Mouse (Mus musculus) forebrain, embryonic 10.5 days (tissue): ENCODE measurements around the gene Pou5f1. TPM values are rescaled to one million over a fixed set of nuclear protein-coding genes. Genes with fewer than 3 reads are reported as not detected.
A peak's percentile ranks its signal among the peaks of the same experiment; 100 is the strongest.

Source experiments
- DNase-seq: peaks from one replicate; pipeline ENCODE4 v3.0.0-alpha.2; 2017; ENCODE audit warnings: low spot score; ENCODE audit errors: extremely low spot score
- H3K27ac ChIP-seq: fragments of 300-500 bp; sonication (generic); 2 replicates; pipeline ENCODE4 v1.5.1; 2016; ENCODE audit warnings: mild to moderate bottlenecking
- H3K27me3 ChIP-seq: fragments of 300-500 bp; sonication (generic); 2 replicates; pipeline ENCODE4 v1.6.1; 2016; ENCODE audit warnings: mild to moderate bottlenecking; ENCODE audit not compliant: poor library complexity, severe bottlenecking
- H3K36me3 ChIP-seq: fragments of 300-500 bp; sonication (generic); replicated peaks from 2 replicates; pipeline ENCODE4 v1.6.1; 2016; ENCODE audit warnings: mild to moderate bottlenecking, moderate library complexity
- H3K4me1 ChIP-seq: fragments of 300-500 bp; sonication (generic); 2 replicates; pipeline ENCODE4 v1.6.1; 2016
- H3K4me3 ChIP-seq: fragments of 300-500 bp; sonication (generic); 2 replicates; pipeline ENCODE4 v1.5.1; 2016; ENCODE audit warnings: mild to moderate bottlenecking, moderate library complexity
- H3K9me3 ChIP-seq: fragments of 300-500 bp; sonication (generic); 2 replicates; pipeline ENCODE4 v1.6.1; 2016; ENCODE audit warnings: mild to moderate bottlenecking, moderate library complexity
- WGBS: fragments of 180-500 bp; shearing (Covaris S2); methylation state at CpG from one replicate; pipeline ENCODE4 v1.1.7; 2016; 5-methylcytosine and 5-hydroxymethylcytosine counted together
- polyA plus RNA-seq: library from polyadenylated mRNA; unstranded; fragments of >200 nt; fragmentation: Nextera tagmentation; extraction: Ambion mirVana; gene quantifications from 2 replicates; pipeline ENCODE4 v1.2.1, GENCODE M21; 2016

Gene Pou5f1
- polyA plus RNA-seq, 1 experiment from 2014 or later: 0.12 TPM

DNA sequence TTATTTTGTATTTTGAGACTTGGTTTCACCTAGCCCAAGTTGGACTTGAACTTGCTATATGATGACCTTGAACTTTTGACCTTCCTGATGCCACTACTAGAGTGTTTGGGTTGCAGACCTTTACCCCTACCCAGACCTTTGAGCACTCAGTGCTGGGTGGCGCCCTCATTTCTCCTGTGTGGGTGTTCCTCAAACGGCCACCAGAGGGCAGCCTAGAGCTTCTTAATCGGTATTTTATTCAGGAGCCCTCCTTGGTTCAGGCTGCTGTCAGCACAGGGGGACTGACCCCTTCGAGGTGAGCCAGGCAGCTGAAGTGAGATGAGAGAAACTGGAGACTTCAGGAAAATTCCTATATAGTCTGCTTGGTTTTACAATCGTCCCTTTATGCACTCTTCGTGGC, 38.9 kb downstream of the Pou5f1 start:
- Histone ChIP-seq H3K36me3 (no peaks in the 10 kb centered on the region), H3K27ac (no peak overlapping the region), H3K9me3 (no peaks in the 10 kb centered on the region), H3K27me3 (no peaks in the 10 kb centered on the region), H3K4me1 (peaks cover 28% of the 10 kb centered on the region), H3K4me3 (no peak overlapping the region)
- whole genome bisulfite sequencing: 35% methylated on average over 6 of the region's 6 CpGs
- peak; percentile 62 for DNase-seq

- DNase-seq: no peak
- Histone ChIP-seq H3K4me3 (no peak overlapping the region), H3K36me3 (no peaks in the 10 kb centered on the region), H3K27ac (no peak overlapping the region), H3K9me3 (no peaks in the 10 kb centered on the region), H3K4me1 (peaks cover 28% of the 10 kb centered on the region), H3K27me3 (no peaks in the 10 kb centered on the region)
- WGBS: 53% methylated on average over 2 of the region's 2 CpGs
These were observed 41.6 kb downstream of the Pou5f1 start for GRCm38 (mm10) chr17:35547465-35547864.

DNA sequence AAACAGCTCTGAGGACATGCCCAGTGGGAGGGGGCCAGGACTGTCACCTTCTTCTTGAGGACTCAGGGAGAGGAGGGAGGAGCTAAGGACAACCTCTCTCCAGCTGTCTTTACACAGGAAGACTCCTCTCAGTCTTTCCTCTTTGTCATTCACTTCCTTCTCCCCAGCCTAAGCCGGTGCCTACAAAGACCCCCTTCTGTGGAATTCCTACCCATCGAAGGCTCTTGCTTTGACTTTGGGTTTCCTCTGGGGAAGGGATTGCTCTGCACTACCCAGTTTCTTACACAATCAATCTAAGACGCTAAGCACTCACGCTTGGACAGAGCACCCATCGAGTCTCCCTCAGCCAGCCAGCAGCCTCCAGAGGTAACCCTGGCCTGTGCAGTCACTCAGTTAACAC, 42.8 kb downstream of the Pou5f1 start:
- Histone ChIP-seq H3K4me1 (peaks cover 20% of the 10 kb centered on the region), H3K4me3 (no peak overlapping the region), H3K36me3 (no peaks in the 10 kb centered on the region), H3K27ac (no peak overlapping the region), H3K27me3 (no peaks in the 10 kb centered on the region), H3K9me3 (no peaks in the 10 kb centered on the region)
- no peak for DNase-seq
- 18% methylated on average over 5 of the region's 5 CpGs for WGBS

DNA sequence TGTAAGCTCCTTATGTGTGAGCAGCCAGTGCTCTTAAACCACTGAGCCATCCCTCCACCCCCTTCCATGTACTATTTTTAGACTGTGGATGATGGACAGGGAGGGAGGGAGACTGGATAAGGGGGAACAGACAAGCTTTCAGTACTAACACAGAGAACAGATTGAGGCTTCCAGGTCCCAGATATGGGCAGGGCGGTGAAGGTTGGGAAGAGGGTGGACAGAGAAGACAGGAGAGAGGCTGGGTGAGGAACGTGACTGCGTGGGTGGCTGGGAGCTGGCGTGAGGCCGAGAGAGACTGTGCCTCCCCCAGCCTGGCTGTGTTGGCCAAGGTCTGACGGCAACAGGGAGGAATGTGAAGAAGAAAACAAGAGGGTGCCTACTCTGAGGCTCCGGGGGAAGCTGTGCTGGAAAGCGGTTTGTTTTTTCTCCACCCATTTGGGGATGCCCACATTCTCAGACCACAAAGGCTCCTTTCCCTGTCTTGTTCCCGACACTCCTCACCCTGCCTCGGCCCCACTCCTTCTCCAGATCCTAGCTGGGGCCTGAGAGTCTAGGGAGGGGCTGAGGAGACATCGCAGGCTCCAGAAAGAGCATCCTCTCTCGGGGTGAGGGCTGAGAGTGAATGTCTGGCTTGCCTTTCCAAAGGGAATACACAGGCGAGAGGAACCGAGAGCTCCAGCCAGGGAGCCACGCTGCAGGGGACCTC, 43.8 kb downstream of the Pou5f1 start:
- WGBS: 62% methylated on average over 15 of the region's 15 CpGs
- no peak overlapping the region for H3K27ac ChIP-seq

DNA sequence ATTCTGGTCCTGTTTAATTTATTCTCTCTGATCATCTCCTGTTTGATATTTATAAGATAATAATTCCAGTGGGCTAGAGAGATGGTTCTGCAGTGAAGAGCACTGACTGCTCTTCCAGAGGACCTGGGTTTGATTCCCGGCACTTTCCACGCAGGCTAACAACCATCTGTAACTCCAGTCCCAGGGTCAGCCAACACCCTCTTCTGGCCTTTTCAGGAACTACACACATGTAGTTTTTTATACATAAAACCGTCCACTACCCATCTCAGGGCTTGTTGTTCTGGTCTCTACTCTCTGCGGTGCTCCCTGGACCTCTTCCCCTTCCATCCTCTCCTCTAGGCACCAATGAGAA, 44.3 kb downstream of the Pou5f1 start:
- no peak overlapping the region for H3K4me3 ChIP-seq
- no peak overlapping the region for H3K27ac ChIP-seq
- H3K27me3 ChIP-seq: no peaks in the 10 kb centered on the region
- DNase-seq: no peak
- no peaks in the 10 kb centered on the region for H3K36me3 ChIP-seq
- no peaks in the 10 kb centered on the region for H3K9me3 ChIP-seq
- peaks cover 20% of the 10 kb centered on the region for H3K4me1 ChIP-seq
- whole genome bisulfite sequencing: over 99% methylated on average over 4 of the region's 4 CpGs

More for the DNA sequence above, 43.8 kb downstream of the Pou5f1 start:
- DNase-seq: no peak
- Histone ChIP-seq H3K4me1 (peaks cover 20% of the 10 kb centered on the region), H3K9me3 (no peaks in the 10 kb centered on the region), H3K36me3 (no peaks in the 10 kb centered on the region), H3K4me3 (no peak overlapping the region), H3K27me3 (no peaks in the 10 kb centered on the region)

GRCm38 (mm10) chr17:35550871-35551270, 45.1 kb downstream of the Pou5f1 start:
- DNase-seq: no peak
- WGBS: 63% methylated on average over 8 of the region's 8 CpGs

DNA sequence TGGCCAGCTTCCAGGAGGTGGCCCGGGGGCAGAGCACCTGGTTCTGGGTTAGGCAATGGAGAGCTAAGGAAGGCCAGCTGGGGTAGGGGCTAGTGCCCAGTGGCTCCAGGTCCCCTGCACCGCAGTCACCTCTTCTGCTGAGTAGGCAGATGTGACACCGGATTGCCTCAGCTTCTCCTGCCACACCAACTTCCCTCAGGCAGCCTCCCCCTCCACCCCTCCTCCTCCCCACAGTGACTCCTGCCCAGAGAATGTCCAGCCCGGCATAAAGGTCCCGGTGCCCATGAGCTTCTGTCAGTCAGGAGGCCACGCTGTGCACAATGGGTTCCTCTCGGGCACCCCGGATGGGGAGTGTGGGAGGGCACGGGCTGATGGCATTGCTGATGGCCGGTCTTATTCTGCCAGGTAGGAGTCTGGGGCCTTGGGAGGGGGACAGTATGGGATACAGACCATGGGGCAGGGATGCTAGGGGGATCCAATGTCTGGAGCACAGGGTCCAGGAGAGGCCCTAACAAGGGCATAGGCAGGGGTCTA, 46.1 kb downstream of the Pou5f1 start, which contains the start of gene Cdsn:
Gene Cdsn (plus strand): TSS at position 248 of the 534 bp plus-strand sequence.
- H3K4me3 ChIP-seq: no peak within 1 kb of the TSS
- DNase-seq: no peak
- peaks cover 11% of the 10 kb centered on the region for H3K4me1 ChIP-seq
- H3K36me3 ChIP-seq: no peaks in the 10 kb centered on the region
- no peaks in the 10 kb centered on the region for H3K9me3 ChIP-seq
- H3K27me3 ChIP-seq: no peaks in the 10 kb centered on the region
- 78% methylated on average over 10 of the region's 10 CpGs for WGBS
- H3K27ac ChIP-seq: no peak within 1 kb of the TSS

More at GRCm38 (mm10) chr17:35550871-35551270, 45.1 kb downstream of the Pou5f1 start:
- Histone ChIP-seq H3K9me3 (no peaks in the 10 kb centered on the region), H3K27ac (no peak overlapping the region), H3K4me3 (no peak overlapping the region), H3K4me1 (peaks cover 20% of the 10 kb centered on the region), H3K27me3 (no peaks in the 10 kb centered on the region), H3K36me3 (no peaks in the 10 kb centered on the region)

DNA sequence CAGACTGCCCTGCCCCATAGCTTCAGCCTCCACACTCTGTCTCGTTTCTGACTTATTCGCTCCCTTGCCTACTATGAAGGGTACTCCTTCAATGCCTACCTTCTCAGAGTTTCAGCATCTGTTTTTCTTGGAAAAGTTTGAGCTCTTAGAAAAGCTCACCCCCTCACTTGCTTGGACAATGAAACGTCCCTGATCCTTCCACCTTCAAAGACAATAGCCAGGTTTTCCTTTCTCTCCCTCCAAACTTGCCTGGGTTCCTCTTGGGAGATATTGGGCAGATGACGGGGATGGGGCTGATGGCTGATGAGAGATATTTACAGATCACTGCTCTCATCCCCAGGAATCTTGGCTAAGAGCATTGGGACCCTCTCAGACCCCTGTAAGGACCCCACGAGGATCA, 48.5 kb downstream of the Pou5f1 start:
- Histone ChIP-seq H3K36me3 (no peaks in the 10 kb centered on the region), H3K27me3 (no peaks in the 10 kb centered on the region), H3K4me1 (0 out of 2 replicates have a peak, but pooled peaks cover 4% of the 10 kb centered on the region), H3K9me3 (no peaks in the 10 kb centered on the region), H3K4me3 (no peak overlapping the region), H3K27ac (no peak overlapping the region)
- WGBS: 78% methylated on average over 5 of the region's 5 CpGs
- DNase-seq: no peak

DNA sequence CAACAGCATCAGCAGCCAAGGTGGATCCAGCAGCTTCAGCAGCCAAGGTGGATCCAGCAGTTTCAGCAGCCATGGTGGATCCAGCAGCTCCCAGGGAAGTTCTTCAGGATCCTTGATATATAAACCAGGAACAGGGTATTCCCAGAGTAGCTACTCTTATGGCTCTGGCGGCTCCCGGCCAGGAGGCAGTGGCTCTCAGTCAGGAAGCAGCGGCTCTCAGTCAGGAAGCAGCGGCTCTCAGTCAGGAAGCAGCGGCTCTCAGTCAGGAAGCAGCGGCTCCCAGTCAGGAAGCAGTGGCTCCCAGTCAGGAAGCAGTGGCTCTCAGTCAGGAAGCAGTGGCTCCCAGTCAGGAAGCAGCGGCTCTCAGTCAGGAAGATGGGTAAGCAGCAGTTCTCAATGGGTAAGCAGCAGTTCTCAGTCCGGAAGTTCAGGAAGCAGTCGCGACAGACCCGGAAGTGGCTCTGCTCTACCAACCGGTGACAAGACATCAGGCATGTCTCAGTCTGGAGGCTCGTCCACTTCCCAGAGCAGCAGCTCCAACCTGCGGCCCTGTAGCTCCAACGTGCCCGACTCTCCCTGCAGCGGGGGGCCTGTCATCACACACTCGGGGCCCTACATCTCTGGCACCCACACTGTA, 49.1 kb downstream of the Pou5f1 start:
- no peaks in the 10 kb centered on the region for H3K4me1 ChIP-seq
- DNase-seq: no peak
- H3K36me3 ChIP-seq: no peaks in the 10 kb centered on the region
- H3K27me3 ChIP-seq: no peaks in the 10 kb centered on the region
- H3K27ac ChIP-seq: no peak overlapping the region
- 90% methylated on average over 18 of the region's 18 CpGs for WGBS
- H3K4me3 ChIP-seq: no peak overlapping the region
- no peaks in the 10 kb centered on the region for H3K9me3 ChIP-seq

DNA sequence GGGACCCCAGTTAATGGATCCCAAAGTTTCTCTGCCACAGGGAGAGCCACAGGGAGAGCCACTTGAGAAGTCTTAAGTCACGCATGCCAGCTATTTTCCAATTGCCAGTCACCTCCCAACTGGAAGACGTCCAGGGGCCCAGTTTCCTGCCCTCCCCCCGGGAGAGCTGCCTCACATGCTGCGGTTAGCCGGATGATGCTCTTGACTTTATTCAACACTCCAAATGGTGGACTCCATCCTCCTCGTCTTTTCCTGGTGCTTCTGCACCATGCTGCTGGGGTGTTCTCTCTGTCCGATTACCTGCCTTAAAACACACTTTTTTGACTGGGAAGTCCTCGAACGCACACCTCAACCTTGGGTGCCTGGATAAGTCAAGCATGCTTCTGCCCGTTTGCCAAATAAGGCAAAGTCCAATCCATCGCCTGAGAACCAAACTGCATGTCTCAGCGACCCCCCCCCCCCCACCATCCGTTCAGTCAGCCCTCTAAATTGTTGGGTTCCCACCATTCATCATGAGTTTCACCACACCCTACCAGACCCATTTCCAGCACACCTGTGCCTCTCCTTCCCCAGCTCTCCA, 50.5 kb downstream of the Pou5f1 start:
- Histone ChIP-seq H3K4me1 (peaks cover 4% of the 10 kb centered on the region; the same call in 1 of the 2 replicates), H3K27ac (no peak overlapping the region), H3K36me3 (no peaks in the 10 kb centered on the region), H3K4me3 (no peak overlapping the region), H3K27me3 (no peaks in the 10 kb centered on the region), H3K9me3 (no peaks in the 10 kb centered on the region)
- WGBS: 92% methylated on average over 13 of the region's 13 CpGs
- DNase-seq: no peak

- peaks cover 5% of the 10 kb centered on the region; the same call in 1 of the 2 replicates for H3K4me1 ChIP-seq
- H3K9me3 ChIP-seq: no peaks in the 10 kb centered on the region
- no peaks in the 10 kb centered on the region for H3K36me3 ChIP-seq
- no peaks in the 10 kb centered on the region for H3K27me3 ChIP-seq
- no peak for DNase-seq
- 31% methylated on average over 5 of the region's 5 CpGs for WGBS
- no peak overlapping the region for H3K4me3 ChIP-seq
- no peak overlapping the region for H3K27ac ChIP-seq
These were observed 51.0 kb downstream of the Pou5f1 start for GRCm38 (mm10) chr17:35556812-35557211.

- DNase-seq: no peak
- WGBS: 84% methylated on average over 9 of the region's 9 CpGs
- no peaks in the 10 kb centered on the region for H3K9me3 ChIP-seq
- no peaks in the 10 kb centered on the region for H3K27me3 ChIP-seq
- H3K4me3 ChIP-seq: no peak overlapping the region
- H3K27ac ChIP-seq: no peak overlapping the region
- H3K4me1 ChIP-seq: peaks cover 5% of the 10 kb centered on the region; the same call in 1 of the 2 replicates
- H3K36me3 ChIP-seq: no peaks in the 10 kb centered on the region
These were observed 51.5 kb downstream of the Pou5f1 start for GRCm38 (mm10) chr17:35557351-35557750.

DNA sequence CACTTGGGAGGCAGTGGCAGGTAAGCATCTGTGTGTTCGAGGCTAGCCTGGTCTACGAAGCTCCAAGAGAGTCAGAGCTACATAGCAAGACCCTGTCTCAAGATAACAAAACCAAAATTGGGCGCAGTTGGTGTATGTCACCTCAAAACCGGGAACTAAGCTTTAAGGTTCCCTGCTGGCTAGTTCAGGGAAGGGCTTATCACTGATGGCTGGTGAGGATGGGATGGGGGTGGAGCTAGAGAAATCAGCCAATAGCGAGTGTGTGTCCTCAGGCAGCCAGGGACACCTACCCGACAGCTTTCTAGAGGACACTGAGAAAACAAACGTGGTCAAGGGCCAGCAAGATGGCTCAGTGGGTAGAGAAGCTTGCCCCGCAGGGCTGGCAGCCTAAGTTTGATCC, 52.4 kb downstream of the Pou5f1 start:
- Histone ChIP-seq H3K27me3 (no peaks in the 10 kb centered on the region), H3K4me3 (no peak overlapping the region), H3K4me1 (peaks cover 5% of the 10 kb centered on the region; the same call in 1 of the 2 replicates), H3K9me3 (no peaks in the 10 kb centered on the region), H3K36me3 (no peaks in the 10 kb centered on the region), H3K27ac (no peak overlapping the region)
- 63% methylated on average over 8 of the region's 8 CpGs for WGBS
- no peak for DNase-seq
